Mouse (Mus musculus) left cerebral cortex, postnatal 14 days (tissue): ENCODE data around the gene Tnfrsf22. TPM values are rescaled to one million over a fixed set of nuclear protein-coding genes. Genes with fewer than 3 reads are reported as not detected.
A peak's percentile ranks its signal among the peaks of the same experiment; 100 is the strongest.
"Not testable (repeated sequence)": the region's sequence is repeated elsewhere in the genome, so short reads cannot be mapped to it uniquely, and the experiment has no call there.

Source experiments
- DNase-seq, 2 experiments: peaks; one replicate each; pipeline ENCODE4 v3.0.0; 2021 to 2022; ENCODE audit warnings: low spot score in 2 of 2, mixed read lengths in 1 of 2
- intact Hi-C: fragments of 180-260 bp; cut with DNase I; formaldehyde crosslinking; loops from one replicate; pipeline ENCODE4 v1.15.1; 2025
- total RNA-seq, 2 experiments: library from RNA; stranded (reverse); gene quantifications; 2 replicates each; pipeline ENCODE4 v1.2.3; 2021

Tnfrsf22 gene
- total RNA-seq, 2 experiments from 2014 or later = 2.7 to 2.8 TPM

- intact Hi-C loops = loop anchor here (2.0 kb wide), 1 partner anchor 33 kb away; no protein-coding TSS in a partner anchor
- not testable (repeated sequence) for DNase-seq
These were observed 397 bp upstream of the Tnfrsf22 start for GRCm38 (mm10) chr7:143649769-143650346.

- intact Hi-C loops, DNase-seq: not testable (repeated sequence)
These were observed 5.5 kb downstream of the Tnfrsf22 start for GRCm38 (mm10) chr7:143643949-143644348.

- no peak for DNase-seq
- intact Hi-C loops = no loop called here
These were observed 12.8 kb downstream of the Tnfrsf22 start for GRCm38 (mm10) chr7:143636674-143637073.

- intact Hi-C loops = no loop called here
- no peak for DNase-seq
These were observed 18.0 kb downstream of the Tnfrsf22 start for GRCm38 (mm10) chr7:143631503-143631902.

- intact Hi-C loops = no loop called here
- DNase-seq = no peak
These were observed 20.0 kb downstream of the Tnfrsf22 start for GRCm38 (mm10) chr7:143629501-143629900.

GRCm38 (mm10) chr7:143628540-143628939, 20.9 kb downstream of the Tnfrsf22 start, which contains the start of gene Tnfrsf26:
TSS of gene Tnfrsf26 (minus strand) at chr7:143628722.
- DNase-seq = no peak
- intact Hi-C loops = no loop called here

GRCm38 (mm10) chr7:143627555-143628286, 21.7 kb downstream of the Tnfrsf22 start:
- intact Hi-C loops = no loop called here
- no peak for DNase-seq

- DNase-seq = no peak
- intact Hi-C loops = no loop called here
These were observed 23.3 kb downstream of the Tnfrsf22 start for GRCm38 (mm10) chr7:143626178-143626577.

GRCm38 (mm10) chr7:143625151-143625550, 24.3 kb downstream of the Tnfrsf22 start:
- intact Hi-C loops = no loop called here
- DNase-seq = no peak

GRCm38 (mm10) chr7:143624561-143624960, 24.9 kb downstream of the Tnfrsf22 start:
- intact Hi-C loops = no loop called here

GRCm38 (mm10) chr7:143620951-143621350, 28.5 kb downstream of the Tnfrsf22 start:
- intact Hi-C loops = no loop called here
- DNase-seq = peak; percentile 31 to 63

More at GRCm38 (mm10) chr7:143624561-143624960, 24.9 kb downstream of the Tnfrsf22 start:
- no peak for DNase-seq

GRCm38 (mm10) chr7:143614404-143615135, 34.9 kb downstream of the Tnfrsf22 start:
- no peak for DNase-seq
- intact Hi-C loops = no loop called here

- intact Hi-C loops = no loop called here
- no peak for DNase-seq
These were observed 37.2 kb downstream of the Tnfrsf22 start for GRCm38 (mm10) chr7:143612215-143612614.

- DNase-seq = no peak
- intact Hi-C loops = no loop called here
These were observed 44.1 kb downstream of the Tnfrsf22 start for GRCm38 (mm10) chr7:143605321-143605720.

- intact Hi-C loops = no loop called here
- DNase-seq = no peak
These were observed 44.6 kb downstream of the Tnfrsf22 start for GRCm38 (mm10) chr7:143604889-143605288.

GRCm38 (mm10) chr7:143601705-143602104, 47.8 kb downstream of the Tnfrsf22 start:
- intact Hi-C loops = no loop called here
- DNase-seq = no peak

- intact Hi-C loops = no loop called here
- DNase-seq = peak in 1 of 2 experiments; percentile 18
These were observed 49.2 kb downstream of the Tnfrsf22 start for GRCm38 (mm10) chr7:143600231-143600740.

GRCm38 (mm10) chr7:143599428-143600230, 49.8 kb downstream of the Tnfrsf22 start, which contains the start of gene Cars:
TSS of gene Cars (minus strand) at chr7:143600090.
- peak; percentile 94 for DNase-seq
- intact Hi-C loops = no loop called here

- no peak for DNase-seq
- intact Hi-C loops = no loop called here
These were observed 54.6 kb downstream of the Tnfrsf22 start for GRCm38 (mm10) chr7:143594865-143595264.
